Mouse (Mus musculus) E14TG2a.4 (cell line): ENCODE measurements around the gene Rfx3.

Experiments used
- CTCF ChIP-seq: conservative IDR thresholded peaks from 2 replicates; pipeline ENCODE4 v1.5.1; 2014; ENCODE audit warnings: low read length
- NANOG ChIP-seq: IDR thresholded peaks from 2 replicates; pipeline ENCODE4 v1.6.1; 2014; ENCODE audit warnings: borderline replicate concordance, low read length, mixed read lengths

- TF ChIP-seq CTCF = no peak
- no peak for TF ChIP-seq NANOG
These were observed 105.8 kb downstream of the Rfx3 start for GRCm38 (mm10) chr19:27905172-27905571.
